Mouse (Mus musculus): ENCODE results near the gene Cog5.

Cog5 gene

DNA sequence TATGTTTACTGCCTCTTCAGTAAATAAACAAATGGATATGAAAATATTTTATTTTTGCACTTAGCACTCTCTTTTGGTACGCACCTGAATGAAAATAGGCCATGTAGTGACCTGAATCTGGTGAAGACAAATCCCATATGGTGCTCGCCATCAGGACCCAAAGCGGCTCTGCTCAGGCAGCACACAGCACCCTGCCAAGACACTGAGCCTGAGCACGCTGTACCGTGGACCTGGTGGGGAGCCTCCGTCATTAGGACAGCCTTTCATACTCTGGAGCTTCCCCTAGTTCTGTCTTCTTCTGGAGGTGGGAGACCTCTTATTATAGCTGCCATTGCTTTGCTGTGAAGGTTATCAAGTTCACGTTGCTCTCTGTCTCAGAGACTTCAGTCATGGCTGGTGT, 238.1 kb downstream of the Cog5 start:
- DNase-seq (ENCODE audit: low read depth, low spot score), result no peak

DNA sequence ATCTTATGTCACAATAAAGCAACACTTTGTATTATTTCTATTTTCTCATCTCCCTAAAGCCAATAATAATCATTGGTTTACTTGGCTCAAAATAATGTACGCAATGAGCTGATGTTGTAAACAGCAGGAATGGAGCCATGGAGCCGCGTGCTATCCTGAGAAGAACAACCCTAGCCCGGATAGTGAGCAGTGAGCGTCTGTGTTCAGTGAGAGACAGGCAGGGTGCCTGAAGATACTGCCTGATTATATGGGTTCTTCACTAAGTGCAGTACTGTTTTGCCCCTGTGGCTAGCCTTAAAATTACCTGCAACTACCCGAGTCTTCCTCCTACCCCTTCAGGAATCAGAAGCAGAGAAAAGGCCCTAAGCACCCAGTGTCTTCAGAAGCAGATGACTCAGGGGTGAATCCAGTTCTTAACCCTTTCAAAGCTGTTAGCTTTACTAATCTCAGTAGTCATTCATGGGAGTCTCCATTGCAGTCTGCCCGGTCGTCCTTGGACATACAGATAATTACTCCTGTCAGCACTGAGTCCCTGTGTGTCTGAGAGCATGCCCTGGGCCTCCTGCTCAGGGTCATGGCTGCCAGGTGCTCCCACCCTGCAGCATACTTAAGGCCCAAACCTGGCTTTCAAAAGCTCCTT, 240.5 kb downstream of the Cog5 start:
- DNase-seq (ENCODE audit: low read depth, low spot score), result peak; percentile 33

DNA sequence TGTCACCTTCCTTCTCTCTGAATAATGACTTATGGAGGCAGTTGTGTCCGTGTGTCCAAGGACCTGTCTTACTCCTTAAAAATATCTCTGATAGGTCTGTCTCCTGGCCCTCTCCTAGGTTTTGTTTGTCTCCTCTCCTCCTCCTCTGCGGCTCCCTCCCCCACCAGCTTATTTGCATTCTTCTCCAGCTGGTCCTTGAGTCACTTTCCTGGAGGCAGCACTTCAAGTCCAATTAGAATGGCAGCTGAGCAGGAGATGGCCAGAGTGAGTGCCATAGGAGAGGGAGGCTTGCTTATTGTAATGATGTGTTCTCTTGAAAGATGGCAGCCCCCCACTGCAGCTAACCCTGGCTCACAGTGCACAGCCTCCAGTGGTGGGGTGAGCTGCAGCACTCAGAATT, 241.2 kb downstream of the Cog5 start:
- DNase-seq (ENCODE audit: low read depth, low spot score), result peak; percentile 62

DNA sequence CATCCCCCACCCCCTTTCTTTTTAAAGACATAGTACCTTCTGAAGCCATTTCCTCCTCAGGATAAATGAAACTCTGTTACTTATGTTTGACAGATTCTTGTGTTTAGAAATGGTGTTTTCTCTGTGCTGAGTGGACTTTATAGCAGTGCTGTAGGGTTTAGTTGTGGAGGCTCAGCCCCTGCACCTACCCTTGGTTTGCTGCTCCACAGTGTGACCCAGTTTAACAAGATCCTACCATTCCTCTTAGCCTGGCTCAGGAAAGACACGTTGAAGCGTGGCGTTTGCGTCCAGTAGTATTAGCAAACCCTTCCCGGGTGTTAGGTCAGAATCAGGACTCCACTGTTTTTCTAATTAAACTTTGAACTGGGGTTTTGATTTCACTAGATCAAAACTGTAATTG, 241.6 kb downstream of the Cog5 start:
- no peak for DNase-seq (ENCODE audit: low read depth, low spot score)

DNA sequence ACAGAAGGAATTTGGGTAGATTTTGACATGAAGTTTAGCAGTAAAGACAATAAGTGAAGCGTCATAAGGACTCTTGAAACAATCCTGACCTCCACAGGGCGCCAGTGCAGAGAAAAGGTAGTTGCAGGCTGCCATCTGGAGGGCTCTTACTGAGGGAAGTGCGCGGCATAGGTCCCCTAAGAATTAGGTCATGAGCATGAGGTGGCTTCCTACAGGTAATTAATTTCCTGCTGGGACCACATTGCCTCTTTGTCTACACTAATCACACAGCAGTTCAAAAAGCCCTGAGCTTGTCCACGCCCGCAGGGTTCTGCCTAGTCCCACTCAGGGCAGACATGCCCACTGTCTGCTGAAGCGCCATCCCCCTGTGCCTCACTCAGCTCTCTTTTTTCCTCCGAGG, 242.3 kb downstream of the Cog5 start:
- no peak for DNase-seq (ENCODE audit: low read depth, low spot score)

DNA sequence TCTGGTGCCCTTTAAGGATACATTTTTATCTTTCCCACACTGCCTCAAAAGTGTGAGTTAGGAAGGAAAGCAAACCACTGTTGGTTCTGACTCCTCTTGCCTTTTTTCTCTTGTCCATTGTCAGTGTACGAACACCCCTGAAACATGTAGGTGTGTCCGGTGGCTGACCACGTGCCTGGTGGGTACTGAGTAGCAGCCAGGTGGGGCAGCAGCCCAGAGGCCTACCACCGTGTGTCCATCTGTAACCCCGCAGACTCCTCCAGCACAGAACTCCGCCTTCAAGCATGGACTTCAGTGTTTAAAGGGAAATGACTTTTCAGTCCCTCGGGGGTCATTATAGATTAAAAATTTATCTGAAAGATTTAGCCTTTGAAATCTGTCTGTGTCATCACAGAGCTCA, 242.8 kb downstream of the Cog5 start:
- DNase-seq (ENCODE audit: low read depth, low spot score), result no peak

DNA sequence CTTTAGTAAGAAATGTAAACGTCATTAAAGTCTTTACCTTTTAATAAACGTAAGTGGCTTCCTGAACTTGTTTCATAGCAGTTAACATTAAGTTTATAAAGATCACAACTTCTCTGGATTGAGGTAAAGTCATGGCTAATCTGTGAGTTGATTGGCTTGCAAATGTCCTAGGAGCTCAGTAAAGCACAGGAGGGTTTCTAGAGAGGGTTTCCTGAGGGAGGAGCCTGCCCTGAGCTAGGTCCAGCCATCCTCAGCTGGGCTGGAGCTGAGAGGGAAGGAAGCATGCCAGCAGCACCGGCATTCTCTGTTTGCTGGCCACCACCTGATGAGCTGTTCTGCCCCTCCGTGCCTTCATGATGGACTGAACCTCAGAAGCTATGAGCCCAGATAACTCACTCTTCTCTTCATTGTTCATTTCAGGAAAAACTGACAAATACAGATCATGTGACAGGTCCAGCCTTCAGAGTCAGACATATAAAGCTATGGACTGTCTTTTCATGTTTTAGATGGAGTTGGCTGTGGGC, 245.8 kb downstream of the Cog5 start:
- DNase-seq (ENCODE audit: low read depth, low spot score), result peak; percentile 33

DNA sequence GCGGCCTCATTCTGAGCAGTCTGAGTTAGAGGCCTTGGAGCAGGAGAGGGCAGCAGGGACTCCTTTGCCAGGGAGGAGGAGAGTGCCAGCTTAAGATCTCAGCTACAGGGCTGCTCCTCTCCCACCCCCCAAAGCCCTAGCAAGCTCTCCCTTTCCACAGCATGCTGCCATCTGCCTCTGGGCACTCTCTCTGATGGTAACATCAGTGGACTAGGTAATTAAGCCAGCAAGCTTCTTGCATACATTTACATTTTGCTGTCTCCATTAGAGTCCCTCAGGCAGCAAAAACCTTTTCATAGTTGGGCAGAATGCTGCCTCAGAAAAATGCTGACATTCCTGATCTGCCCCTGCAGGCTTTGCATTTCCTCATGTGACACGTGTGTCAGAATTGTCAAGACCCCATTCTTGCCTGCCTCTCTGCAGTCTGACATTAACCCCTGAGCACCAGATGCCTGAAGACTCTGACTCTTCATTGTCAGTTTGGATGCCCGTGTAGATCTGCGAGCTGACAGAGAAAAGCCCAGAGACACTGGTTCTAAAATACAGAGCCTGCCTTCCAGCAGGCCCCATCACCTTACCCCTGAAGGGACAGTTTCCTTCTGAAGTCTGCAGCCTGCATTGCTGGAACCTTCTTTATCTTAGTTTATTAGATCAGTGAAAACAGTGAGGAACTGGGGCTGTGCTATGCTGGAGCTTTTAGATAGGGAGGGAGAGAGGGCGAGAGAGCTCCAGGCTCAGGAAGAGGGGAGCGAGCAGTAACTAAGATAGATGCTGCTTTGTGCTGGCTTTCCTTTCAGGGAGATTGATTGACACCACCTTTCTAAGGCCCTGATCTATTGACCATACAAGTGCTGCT, 251.3 kb downstream of the Cog5 start:
- no peak for DNase-seq (ENCODE audit: low read depth, low spot score)

DNA sequence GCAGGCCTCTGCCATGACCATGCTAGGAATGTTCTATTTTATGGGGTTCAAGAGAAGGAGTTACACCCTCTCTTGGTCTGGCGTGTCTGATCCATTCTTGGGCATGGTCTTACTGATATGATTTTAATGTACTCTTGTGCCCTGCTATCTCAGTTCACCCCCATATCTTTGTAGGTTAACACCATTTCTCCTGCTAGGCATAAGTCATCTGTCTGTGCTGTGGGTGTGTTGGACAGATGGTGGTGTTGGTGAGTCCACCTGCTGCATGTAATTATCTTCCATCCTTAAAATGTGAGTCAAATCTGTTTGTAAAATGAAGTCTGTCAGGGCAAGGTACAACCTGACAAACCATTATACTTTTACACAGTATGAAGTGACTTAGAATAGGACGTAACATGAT, 252.8 kb downstream of the Cog5 start:
- DNase-seq (ENCODE audit: low read depth, low spot score), result no peak

DNA sequence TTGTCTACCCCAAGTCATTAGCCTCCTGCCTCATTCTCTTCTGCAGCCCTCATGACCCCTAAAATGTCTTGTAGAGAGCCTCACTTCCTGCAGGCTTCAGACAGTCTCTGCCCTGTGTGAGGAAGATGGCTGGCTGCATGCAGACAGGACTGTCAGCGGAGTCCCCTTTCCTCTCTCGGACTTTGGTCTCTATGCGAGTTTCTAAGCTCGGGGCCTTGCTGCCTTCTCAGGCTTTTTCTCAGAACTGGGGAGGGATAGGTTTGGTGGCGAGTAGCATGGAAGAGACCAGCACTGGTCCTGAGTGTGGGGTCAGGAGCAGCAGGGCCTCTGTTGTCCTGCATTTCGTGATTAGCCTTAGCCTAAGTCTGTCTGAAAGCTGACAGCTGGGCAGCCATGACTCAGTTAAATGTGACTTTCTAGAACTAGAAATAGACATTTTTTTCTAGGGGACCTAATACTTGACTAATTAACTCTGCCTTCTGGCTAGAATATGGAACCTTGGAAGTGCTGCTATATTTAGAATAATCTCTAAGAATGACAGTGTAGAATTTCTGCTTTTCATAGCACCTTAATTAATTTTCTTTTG, 258.4 kb downstream of the Cog5 start:
- no peak for DNase-seq (ENCODE audit: low read depth, low spot score)

DNA sequence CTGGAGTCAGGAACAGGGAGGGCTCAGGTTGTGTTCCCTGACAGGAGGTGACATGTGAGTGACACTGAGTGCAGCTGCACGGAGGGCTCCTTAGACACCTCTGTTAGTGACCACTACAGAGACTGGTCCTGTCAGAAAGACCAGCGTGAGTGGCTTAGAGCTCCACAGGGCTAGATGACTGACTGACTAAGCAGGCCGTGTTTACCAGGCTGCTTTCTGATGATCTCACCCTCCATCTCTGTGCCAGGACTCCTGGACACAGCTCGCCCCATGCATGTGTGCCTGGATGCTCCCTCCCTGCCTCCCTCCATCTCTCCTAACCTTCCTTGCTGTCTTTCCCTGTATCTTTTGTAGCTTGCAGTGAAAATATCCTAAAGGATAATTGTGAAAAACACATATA, 258.9 kb downstream of the Cog5 start:
- DNase-seq (ENCODE audit: low read depth, low spot score), result peak; percentile 75

DNA sequence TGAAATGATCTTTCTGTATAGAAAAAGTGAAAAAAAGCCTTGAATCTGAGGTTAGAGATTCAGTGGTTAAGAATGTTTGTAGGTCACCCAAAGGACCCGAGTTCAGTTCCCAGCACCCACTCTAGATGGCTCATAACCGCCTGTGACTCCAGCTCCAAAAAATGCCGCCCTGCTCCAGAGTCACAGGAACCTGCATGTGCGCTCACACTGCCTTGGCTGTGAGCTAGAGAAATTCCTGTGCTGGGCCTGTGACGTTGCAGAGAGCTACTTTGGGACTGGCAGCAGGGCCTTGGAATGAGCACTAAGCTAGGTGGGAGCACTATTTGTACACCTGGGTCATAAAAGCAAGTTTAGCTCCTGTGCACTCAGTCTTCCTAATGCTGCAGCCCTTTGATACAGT, 262.0 kb downstream of the Cog5 start:
- no peak for DNase-seq (ENCODE audit: low read depth, low spot score)

DNA sequence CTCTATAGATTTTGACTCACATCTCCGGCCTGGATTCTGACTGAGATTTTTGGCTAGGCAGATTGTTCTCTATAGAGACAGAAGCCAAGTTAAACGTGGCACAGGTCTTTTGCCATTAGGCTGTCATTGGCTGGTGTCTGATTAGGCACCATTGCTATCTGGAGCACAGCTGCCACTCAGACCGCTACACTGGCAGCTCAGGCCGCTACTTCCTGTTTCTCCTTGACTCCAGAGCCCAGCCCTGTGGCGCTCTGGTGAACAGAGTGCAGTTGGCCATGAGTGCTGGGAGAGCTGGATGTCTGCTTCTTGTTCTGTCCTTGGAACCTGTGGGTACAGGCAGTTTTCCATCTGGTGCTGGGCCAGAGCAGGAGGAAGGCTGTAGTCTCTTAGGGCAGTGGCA, 262.6 kb downstream of the Cog5 start:
- peak; percentile 13 for DNase-seq (ENCODE audit: low read depth, low spot score)

DNA sequence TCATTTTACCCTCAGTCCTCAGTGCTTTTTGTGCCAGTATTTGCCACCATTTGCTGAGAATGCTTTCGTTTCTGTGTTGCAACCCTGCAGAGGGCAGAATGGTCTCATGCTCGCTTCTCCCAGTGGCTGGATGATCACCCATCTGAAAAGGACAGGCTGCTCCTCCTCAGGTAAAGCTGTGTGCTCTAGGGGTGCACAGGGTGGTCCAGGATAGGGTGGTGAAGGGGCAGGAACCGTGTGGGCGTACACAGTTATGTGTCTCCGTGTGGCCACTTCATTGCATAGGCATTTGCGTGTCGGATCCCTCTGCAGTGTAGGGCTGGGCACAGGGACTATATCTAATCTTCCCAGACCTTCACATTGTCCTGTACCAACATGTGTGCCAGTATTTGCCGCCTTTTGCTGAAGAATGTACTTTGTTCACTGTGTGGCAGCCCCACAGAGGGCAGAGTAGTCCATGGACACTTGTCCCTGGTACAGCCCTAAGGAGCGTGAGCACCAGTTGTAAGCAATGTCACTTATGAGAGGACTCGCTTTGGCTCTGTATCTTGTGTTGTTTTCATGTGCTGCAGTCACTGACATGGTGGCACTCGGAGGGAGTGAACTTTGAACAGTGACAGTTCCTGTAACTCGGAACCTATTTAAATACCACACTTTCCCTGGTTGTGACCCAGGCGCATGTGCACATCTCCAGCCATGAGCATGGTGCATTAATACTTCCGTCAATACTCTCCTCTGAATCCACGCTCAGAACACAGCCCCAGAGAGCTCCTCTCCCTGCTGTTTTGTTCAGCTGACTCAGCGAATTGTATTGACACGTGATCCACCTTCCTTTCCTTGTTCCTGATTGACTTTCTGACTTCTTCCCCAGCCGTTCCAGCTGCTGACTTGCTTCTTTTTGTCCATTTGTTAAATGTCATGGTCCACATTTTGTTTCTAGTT, 266.1 kb downstream of the Cog5 start:
- no peak for DNase-seq (ENCODE audit: low read depth, low spot score)

DNA sequence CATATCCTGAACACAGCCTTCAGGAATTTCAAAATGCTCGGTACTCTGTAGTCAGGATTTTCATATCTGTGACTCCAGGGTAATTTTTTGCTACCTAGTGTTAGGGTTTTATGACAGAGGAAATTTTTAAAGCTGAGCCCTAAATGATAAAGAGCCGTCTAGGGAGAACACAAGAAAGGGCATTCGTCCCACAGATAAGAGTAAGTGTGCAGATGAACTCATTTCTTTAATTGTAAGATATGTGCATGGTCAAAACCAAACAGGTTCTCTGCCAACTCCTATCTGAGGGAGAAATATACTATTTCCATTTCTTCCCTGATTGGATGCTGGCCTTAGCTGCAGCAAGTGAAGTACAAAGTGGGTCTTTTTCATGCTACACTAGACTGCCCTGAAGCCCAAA, 269.5 kb downstream of the Cog5 start:
- DNase-seq (ENCODE audit: low read depth, low spot score), result no peak

DNA sequence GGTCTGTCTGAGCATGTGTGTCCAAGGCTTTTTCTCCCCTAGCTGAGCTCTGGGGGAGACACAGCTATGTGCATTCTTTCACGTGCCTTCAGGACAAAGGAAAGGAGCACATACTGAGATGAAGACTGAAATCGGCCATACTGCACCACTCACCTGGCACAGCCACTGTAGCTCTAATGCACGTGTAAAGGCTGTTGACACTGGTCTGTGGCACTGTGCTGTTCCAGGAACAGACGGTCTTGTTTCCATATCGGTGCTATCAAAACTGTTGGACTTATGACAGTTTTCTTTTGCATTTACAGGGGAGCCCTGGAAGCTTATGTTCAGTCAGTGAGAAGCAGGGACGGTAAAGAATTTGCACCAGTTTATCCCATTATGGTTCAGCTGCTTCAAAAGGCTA, 270.7 kb downstream of the Cog5 start:
- DNase-seq (ENCODE audit: low read depth, low spot score), result no peak

DNA sequence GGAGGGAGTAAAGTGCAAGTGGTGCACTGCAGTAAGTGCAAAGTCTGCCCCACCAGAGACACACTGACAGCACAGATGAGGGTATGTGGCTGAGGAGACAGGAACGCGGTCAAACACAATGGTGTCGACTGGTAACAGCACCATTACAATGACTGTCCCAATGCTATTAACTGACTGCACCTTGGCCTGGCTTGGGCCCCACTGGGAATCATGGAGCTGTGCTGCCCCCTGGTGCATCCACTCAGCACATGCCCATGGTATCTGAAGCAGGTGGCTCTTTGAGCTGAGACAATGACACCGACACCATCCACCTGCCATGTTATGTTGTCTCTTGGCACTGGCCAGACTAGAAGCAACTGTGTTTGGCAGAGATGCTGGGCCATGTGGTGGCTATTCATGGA, 272.0 kb downstream of the Cog5 start:
- DNase-seq (ENCODE audit: low read depth, low spot score), result peak; percentile 72

DNA sequence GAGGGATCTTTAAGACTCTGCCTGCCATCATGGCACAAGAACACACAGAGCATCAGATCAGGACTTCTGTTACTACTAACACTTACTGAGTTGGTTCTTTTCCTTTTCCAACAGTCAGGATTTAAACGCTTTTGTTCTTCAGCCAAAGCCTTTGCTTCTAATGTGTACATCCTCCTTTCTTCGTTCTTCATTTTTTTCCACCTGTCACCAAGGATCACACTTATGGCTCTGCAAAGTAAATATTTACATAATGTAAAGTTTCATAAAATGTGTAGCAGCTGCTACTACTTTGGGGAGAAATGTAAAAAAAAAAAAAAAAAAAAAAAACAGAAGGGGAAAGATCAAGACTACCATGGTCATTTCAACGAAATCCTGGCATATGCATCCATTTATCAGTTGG, 273.8 kb downstream of the Cog5 start:
- DNase-seq (ENCODE audit: low read depth, low spot score), result no peak

DNA sequence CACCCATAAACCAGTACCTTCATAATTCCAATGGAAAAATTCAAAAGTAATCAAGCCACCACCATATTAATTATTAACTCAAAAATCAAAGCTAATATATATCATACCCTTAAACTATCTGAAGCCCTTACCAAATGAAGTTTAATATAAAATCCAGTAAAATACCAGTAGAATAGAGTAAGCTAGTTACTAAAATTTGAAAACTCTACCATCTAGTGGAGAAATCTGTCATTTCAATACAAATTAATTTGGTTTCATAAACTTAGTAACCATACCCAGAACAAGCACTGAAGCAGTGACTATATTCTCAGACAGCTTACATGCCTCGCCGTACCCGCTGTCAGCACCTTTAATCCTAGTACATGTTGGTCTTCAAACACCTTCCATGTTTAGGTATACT, 277.1 kb downstream of the Cog5 start:
- peak; percentile 51 for DNase-seq (ENCODE audit: low read depth, low spot score)

DNA sequence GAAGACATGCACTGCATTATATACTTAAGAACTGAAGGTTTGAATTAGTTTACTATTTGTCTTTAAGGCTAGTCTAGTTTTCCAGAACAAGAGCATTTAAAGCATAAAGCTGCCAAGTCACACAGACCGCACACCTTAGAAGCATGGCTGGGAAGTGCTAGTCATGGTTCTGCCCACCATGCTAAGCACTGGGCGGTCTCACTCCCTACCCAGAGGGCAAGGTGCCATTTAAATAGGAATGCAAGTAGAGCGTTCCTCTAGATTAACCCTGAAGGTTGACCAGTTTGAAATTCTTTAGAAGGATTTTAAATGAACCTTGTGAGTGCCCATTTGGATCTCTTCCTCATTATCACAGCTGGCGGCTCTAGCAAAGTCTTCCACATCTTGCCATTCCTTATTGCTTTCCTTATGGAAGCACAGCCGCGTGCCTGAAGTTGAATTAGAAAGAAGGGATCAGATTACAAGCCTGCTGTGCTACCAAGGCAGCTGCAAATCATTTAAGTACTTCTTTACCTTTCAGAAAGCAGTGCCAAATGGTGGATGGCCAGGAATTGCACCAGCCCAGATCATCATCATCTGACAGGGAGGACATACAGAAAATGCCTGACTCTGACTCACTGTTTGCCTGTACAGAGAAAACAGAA, 282.1 kb downstream of the Cog5 start:
- peak; percentile 90 for DNase-seq (ENCODE audit: low read depth, low spot score)

DNA sequence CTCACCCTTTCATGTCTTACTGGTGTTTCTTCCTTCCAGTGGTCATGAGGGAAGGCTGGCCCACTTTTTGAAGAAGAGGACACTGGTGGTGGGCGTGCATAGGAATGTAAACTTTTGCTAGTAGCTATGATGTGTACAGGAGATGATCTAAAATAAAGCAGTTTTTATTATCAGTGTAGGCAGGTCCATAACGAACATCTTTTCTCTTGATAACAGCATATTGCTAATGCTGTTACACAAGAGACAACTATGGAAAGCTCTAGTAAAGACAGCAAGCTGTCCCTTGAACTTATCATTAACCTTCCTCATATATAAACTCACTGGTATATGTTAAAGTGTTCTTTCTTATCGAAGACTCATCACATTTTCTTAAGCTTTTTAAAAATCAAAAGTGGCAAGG, 282.9 kb downstream of the Cog5 start:
- peak; percentile 25 for DNase-seq (ENCODE audit: low read depth, low spot score)
